Mouse (Mus musculus) limb, embryonic 11.5 days (tissue): ENCODE measurements around the gene Ttc7. TPM values are rescaled to one million over a fixed set of nuclear protein-coding genes. Genes with fewer than 3 reads are reported as not detected.
"Not testable (repeated sequence)": the region's sequence is repeated elsewhere in the genome, so short reads cannot be mapped to it uniquely, and the experiment has no call there.

Source experiments
- ATAC-seq: fragments of 200-750 bp; cut with Nextera tagmentation; 2 replicates; pipeline ENCODE4 v1.8.0; 2017; ENCODE audit warnings: low read depth; ENCODE audit not compliant: insufficient number of reproducible peaks, low FRiP score, low TSS enrichment
- DNase-seq: peaks from one replicate; pipeline ENCODE4 v3.0.0-alpha.2; 2015; ENCODE audit warnings: low spot score
- H3K27ac ChIP-seq: fragments of 300-500 bp; sonication (generic); replicated peaks from 2 replicates; pipeline ENCODE4 v1.5.1; 2014; ENCODE audit warnings: low read depth, mild to moderate bottlenecking, low read length
- H3K27me3 ChIP-seq: fragments of 300-500 bp; sonication (generic); 2 replicates; pipeline ENCODE4 v1.6.1; 2014; ENCODE audit warnings: mild to moderate bottlenecking, low read length, mixed read lengths; ENCODE audit not compliant: control insufficient read depth, insufficient read depth
- H3K36me3 ChIP-seq: fragments of 300-500 bp; sonication (generic); 2 replicates; pipeline ENCODE4 v1.6.1; 2014; ENCODE audit warnings: mild to moderate bottlenecking, low read length, moderate library complexity, mixed read lengths; ENCODE audit not compliant: control insufficient read depth, insufficient read depth
- H3K4me1 ChIP-seq: fragments of 300-500 bp; sonication (generic); 2 replicates; pipeline ENCODE4 v1.6.1; 2014; ENCODE audit warnings: low read length, mixed read lengths; ENCODE audit not compliant: control insufficient read depth, insufficient read depth
- H3K4me2 ChIP-seq: fragments of 300-500 bp; sonication (generic); 2 replicates; pipeline ENCODE4 v1.6.1; 2014; ENCODE audit warnings: low read depth, mild to moderate bottlenecking, moderate library complexity; ENCODE audit not compliant: severe bottlenecking
- H3K4me3 ChIP-seq: fragments of 300-500 bp; sonication (generic); 2 replicates; pipeline ENCODE4 v1.5.1; 2014; ENCODE audit warnings: low read depth, low read length
- H3K9ac ChIP-seq: fragments of 300-500 bp; sonication (generic); 2 replicates; pipeline ENCODE4 v1.6.1; 2014; ENCODE audit warnings: mild to moderate bottlenecking, low read length
- H3K9me3 ChIP-seq: fragments of 300-500 bp; sonication (generic); 2 replicates; pipeline ENCODE4 v1.6.1; 2016; ENCODE audit warnings: low read length; ENCODE audit not compliant: control insufficient read depth
- WGBS: fragments of 180-500 bp; shearing (Covaris S2); extraction: QIAGEN DNeasy Blood & Tissue Kit; methylation state at CpG from one replicate; pipeline ENCODE4 v1.1.7; 2014; 5-methylcytosine and 5-hydroxymethylcytosine counted together
- polyA plus RNA-seq: library from polyadenylated mRNA; unstranded; fragments of >200 nt; fragmentation: Nextera tagmentation; extraction: Ambion mirVana; gene quantifications from 2 replicates; pipeline ENCODE4 v1.2.1, GENCODE M21; 2014

Ttc7 gene
- polyA plus RNA-seq, 1 experiment from 2014 or later = 1.8 TPM

DNA sequence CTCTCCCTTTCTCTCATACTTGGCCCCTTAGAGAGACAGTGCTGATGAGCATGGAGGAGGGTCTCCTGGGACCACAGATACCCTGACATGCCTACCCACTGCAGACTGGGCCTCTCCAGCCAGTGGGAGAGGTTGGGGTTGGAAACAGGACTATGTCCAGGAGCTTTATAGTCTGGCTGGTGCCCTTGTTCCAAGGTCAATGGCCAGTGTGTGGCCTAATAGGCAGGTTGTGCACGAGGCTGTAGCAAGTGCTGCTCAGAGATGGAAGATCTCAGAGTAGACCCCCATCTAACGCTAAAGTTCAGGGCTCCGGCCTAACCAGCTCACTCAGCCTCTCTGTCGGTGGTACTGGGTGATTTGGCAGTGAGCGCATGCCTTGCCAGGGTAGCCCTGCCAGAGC lies 9.1 kb downstream of the Ttc7 start:
- Histone ChIP-seq H3K4me3 (no peak overlapping the region), H3K9me3 (no peaks in the 10 kb centered on the region), H3K4me2 (no peak overlapping the region), H3K27ac (no peak overlapping the region), H3K4me1 (no peaks in the 10 kb centered on the region), H3K9ac (no peak overlapping the region), H3K36me3 (peaks cover 2% of the 10 kb centered on the region; the same call in 1 of the 2 replicates), H3K27me3 (no peaks in the 10 kb centered on the region)
- 92% methylated on average over 5 of the region's 5 CpGs for WGBS
- DNase-seq (no peak), ATAC-seq (no peak)

DNA sequence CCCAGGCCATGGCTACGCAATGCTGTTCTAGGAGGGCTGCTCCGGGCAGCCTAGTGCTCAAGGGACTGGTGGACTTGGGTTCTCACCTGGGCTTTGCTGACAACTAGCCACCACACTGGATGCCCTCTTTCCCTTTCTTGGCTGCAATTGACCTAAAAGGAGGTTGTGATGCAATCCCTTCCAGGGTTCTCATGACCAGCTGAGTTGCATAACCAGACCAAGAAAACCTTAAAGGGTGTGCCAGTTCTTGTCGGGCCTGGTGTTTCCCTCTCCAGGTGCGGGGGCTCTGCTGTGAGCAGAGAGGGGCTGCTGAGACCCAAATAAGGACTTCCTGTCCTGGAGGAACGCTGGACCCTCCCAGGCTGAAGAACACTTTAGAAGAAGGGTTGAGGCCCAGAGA lies 10.4 kb downstream of the Ttc7 start:
- Histone ChIP-seq H3K27ac (no peak overlapping the region), H3K4me2 (no peak overlapping the region), H3K9ac (no peak overlapping the region), H3K4me3 (no peak overlapping the region), H3K36me3 (peaks cover 2% of the 10 kb centered on the region; the same call in 1 of the 2 replicates), H3K4me1 (no peaks in the 10 kb centered on the region), H3K27me3 (no peaks in the 10 kb centered on the region), H3K9me3 (no peaks in the 10 kb centered on the region)
- ATAC-seq (no peak), DNase-seq (no peak)
- WGBS = 87% methylated on average over 5 of the region's 5 CpGs

DNA sequence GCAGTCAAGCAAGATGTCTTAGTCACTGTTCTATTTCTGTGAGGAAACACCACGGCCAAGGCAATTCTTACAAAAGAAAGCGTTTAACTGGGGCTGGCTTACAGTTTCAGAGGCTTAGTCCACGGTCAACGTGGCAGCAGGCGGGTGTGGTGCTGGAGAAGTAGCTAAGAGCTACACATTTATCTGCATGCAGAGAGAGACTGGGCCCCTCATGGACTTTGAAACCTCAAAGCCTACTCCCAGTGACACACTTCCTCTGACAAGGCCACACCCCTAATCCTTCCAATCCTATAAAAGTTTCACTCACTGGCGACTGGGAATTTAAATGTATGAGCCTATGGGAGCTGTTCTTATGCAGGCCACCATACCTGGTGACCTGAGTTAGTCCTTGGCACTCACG lies 13.1 kb downstream of the Ttc7 start:
- H3K4me1 ChIP-seq = no peaks in the 10 kb centered on the region
- no peak overlapping the region for H3K4me2 ChIP-seq
- no peak for ATAC-seq
- H3K9ac ChIP-seq = no peak overlapping the region
- 89% methylated on average over 7 of the region's 7 CpGs for WGBS
- H3K4me3 ChIP-seq = no peak overlapping the region
- H3K36me3 ChIP-seq = peaks cover 2% of the 10 kb centered on the region; the same call in 1 of the 2 replicates
- no peaks in the 10 kb centered on the region for H3K9me3 ChIP-seq
- H3K27me3 ChIP-seq = no peaks in the 10 kb centered on the region
- no peak for DNase-seq
- H3K27ac ChIP-seq = no peak overlapping the region

DNA sequence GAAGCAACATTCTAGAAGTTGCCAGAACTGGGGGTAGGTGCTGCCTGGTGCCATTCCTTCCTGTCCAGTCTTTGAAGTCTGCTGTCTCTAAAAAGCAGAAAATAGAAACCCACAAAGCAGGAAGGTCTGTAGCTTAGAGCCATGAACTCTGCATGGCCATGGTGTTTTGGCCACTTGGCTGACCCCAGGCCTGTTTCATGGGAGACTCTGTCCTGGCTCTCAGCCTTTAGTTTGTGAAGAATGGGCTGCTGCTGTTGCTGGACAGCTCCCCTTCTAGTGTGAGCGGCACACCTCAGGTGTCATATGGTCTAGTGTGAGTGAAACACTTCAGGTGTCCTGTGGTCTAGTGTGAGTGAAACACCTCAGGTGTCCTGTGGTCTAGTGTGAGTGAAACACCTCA lies 14.0 kb downstream of the Ttc7 start:
- H3K4me3 ChIP-seq, H3K36me3 ChIP-seq, H3K9me3 ChIP-seq, ATAC-seq, DNase-seq, H3K4me2 ChIP-seq, H3K27ac ChIP-seq, H3K4me1 ChIP-seq, H3K27me3 ChIP-seq, H3K9ac ChIP-seq: not testable (repeated sequence)
- WGBS = 80% methylated on average over 1 of the region's 1 CpGs

- no peaks in the 10 kb centered on the region for H3K9me3 ChIP-seq
These were observed 16.3 kb downstream of the Ttc7 start for GRCm38 (mm10) chr17:87298944-87299343.

DNA sequence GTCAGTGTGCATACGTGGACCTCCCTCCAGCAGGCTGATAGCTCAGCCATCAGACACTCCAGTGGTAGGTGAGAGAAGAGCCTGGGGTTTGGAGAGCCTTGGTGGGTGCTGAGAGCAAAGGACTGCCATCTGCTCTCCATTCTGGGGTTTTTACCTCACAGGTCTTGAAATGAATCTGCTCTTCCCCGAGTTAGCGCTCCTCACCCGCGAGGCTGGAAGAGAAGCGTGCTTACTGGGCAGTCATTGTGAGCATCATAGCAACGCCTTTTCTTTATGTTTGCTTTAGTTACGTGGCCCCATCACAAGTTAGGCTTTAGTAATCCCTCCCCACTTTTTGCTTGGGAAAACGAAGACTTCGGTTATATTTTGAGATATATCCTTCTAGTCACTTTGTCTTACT lies 17.7 kb downstream of the Ttc7 start:
- Histone ChIP-seq H3K4me1 (no peaks in the 10 kb centered on the region), H3K36me3 (no peaks in the 10 kb centered on the region), H3K4me3 (no peak overlapping the region), H3K27ac (no peak overlapping the region), H3K9me3 (no peaks in the 10 kb centered on the region), H3K9ac (no peak overlapping the region), H3K27me3 (no peaks in the 10 kb centered on the region), H3K4me2 (no peak overlapping the region)
- 87% methylated on average over 10 of the region's 10 CpGs for WGBS
- ATAC-seq (no peak), DNase-seq (no peak)

More at GRCm38 (mm10) chr17:87298944-87299343, 16.3 kb downstream of the Ttc7 start:
- Histone ChIP-seq H3K4me3 (no peak overlapping the region), H3K9ac (no peak overlapping the region), H3K27me3 (no peaks in the 10 kb centered on the region), H3K27ac (no peak overlapping the region), H3K4me2 (no peak overlapping the region), H3K36me3 (0 out of 2 replicates have a peak, but pooled peaks cover 2% of the 10 kb centered on the region), H3K4me1 (no peaks in the 10 kb centered on the region)
- 70% methylated on average over 6 of the region's 6 CpGs for WGBS
- no peak for DNase-seq
- no peak for ATAC-seq

GRCm38 (mm10) chr17:87301607-87302006 lies 18.9 kb downstream of the Ttc7 start:
- H3K4me1 ChIP-seq, H3K9ac ChIP-seq, H3K4me2 ChIP-seq, H3K27me3 ChIP-seq, H3K9me3 ChIP-seq, DNase-seq, ATAC-seq, H3K4me3 ChIP-seq, H3K36me3 ChIP-seq, H3K27ac ChIP-seq: not testable (repeated sequence)
- WGBS = 92% methylated on average over 9 of the region's 9 CpGs

DNA sequence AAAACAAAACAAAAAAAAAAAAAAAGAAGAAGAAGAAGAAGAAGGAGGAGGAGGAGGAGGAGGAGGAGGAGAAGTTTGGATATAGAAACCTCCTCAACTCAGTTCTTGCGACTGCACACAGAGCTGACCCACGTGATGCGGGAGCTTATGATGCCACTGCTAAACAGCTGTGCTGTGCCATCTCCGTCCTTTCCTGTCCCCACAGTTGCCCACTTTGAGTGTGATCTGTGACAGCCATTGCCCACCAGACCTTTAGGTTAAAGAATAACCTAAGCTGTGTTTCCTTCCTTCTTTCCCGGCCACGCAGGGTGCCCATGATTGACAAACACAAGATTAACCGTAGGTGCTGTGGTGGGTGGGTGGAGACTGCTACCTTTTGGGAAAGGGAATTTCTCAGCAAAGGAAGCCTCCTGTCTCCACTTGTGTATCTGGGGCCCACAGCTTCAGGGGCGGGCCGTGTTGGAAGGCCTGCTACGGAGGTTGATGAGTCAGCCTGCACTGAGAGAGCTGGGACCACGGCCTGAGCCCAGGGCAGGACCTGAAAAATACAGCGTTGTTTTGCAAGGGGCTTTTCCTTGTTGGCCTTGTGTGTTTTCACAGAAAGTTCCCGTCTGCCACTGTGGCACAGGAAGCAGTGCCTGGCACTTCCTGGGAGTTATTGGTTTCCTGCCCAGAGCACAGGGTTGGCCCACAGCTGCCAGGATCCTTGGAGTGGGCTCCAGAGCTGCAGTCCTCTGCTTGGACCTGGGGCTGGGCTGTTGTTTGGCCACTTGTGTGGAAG lies 19.5 kb downstream of the Ttc7 start:
- no peak for ATAC-seq
- no peaks in the 10 kb centered on the region for H3K36me3 ChIP-seq
- H3K4me1 ChIP-seq = no peaks in the 10 kb centered on the region
- WGBS = 84% methylated on average over 13 of the region's 13 CpGs
- H3K4me3 ChIP-seq = no peak overlapping the region
- no peak overlapping the region for H3K9ac ChIP-seq
- H3K27me3 ChIP-seq = no peaks in the 10 kb centered on the region
- DNase-seq = no peak
- H3K27ac ChIP-seq = no peak overlapping the region
- H3K9me3 ChIP-seq = no peaks in the 10 kb centered on the region
- H3K4me2 ChIP-seq = no peak overlapping the region
